Mouse (Mus musculus) testis, adult 10 weeks (tissue): ENCODE results near the gene Lamtor1. TPM values are rescaled to one million over a fixed set of nuclear protein-coding genes. Genes with fewer than 3 reads are reported as not detected.

Source experiments
- polyA plus RNA-seq: library from polyadenylated mRNA; stranded (reverse); fragments of 350-450 nt; fragmentation: Illumina TruSeq; extraction: RNeasy Lipid Tissue Mini Kit (QIAGEN cat#74804); gene quantifications from one replicate; pipeline ENCODE4 v1.2.3, GENCODE M21; 2014; ENCODE audit warnings: low read depth, low replicate concordance

Gene Lamtor1
- 4.8 TPM for polyA plus RNA-seq

DNA sequence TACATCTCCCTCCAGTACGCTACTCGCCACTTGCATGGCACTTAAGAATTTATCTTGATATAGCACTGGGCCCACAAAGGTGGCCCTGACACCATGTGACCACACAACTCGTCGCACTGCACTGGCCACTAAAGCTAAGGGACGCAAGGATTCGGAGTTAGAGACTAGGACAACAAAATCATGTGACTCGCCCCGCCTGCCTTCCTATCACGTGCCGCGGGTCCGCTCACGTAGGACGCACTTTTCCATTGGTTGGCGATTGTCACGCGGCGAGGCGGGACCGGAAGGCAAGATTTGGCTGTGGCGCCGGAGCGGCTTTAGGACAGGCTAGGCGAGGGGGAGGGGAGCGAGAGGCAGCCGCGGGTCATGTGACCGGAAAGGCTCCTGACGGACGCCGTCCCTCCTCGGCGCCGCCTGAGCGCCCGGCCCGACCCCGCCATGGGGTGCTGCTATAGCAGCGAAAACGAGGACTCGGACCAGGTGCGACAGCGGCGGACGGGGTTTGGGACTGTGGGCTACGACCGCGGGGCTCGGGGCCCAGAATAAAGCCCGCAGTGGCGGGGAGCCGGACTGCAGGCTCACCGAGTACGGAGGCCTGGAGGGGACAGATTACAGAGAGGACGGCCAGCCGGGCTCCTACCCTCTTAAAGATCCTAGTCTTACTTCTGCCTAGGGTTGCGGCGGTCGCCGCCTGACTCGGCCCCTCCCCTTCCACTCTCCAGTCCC is at the start of gene Lamtor1:
TSS of gene Lamtor1 (plus strand) at position 344 of the 726 bp plus-strand sequence.

GRCm38 (mm10) chr7:101857094-101857493 is 48.6 kb upstream of the Lamtor1 start, which contains the start of gene Folr2:
Gene Folr2 (minus strand): TSS chr7:101857194.

GRCm38 (mm10) chr7:101863415-101863814 is 42.3 kb upstream of the Lamtor1 start, which contains the start of gene Anapc15:
Gene Anapc15 (plus strand): TSS chr7:101863715.

GRCm38 (mm10) chr7:101870629-101871028 is 35.1 kb upstream of the Lamtor1 start, which contains the start of gene Folr1:
Gene Folr1 (minus strand): TSS chr7:101870788.

GRCm38 (mm10) chr7:101906287-101906681 is 580 bp downstream of the Lamtor1 start, which contains the start of gene Tomt:
Gene Tomt (minus strand): TSS chr7:101906359.

DNA sequence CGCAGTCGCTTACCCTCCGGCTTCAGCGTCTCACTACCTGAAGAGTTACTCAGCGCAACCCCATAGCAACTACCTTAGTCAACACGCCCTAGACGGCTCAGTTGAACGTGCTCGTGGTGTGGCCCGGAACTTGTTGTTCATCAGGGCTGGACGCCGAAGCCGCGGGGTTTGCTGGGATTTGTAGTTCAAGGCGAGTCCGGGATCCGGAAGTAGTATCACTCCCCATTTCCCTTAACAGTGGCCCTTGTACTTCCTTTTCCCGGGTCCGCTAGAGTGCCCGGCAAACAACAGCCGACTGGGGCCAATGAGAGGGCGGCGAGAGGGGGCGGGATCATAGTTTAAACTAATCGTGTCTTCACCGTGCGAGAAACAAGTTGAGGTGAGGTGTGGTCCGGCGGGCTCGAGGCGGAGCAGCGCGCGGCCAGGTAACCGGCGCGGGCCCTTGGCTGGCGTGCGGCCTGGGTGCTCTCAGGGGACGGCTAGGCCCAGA is 28.1 kb downstream of the Lamtor1 start, which contains the start of the genes Lrrc51 and Numa1:
TSS of gene Lrrc51 (minus strand) at position 145 of the 490 bp plus-strand sequence.
TSS of gene Numa1 (plus strand) at position 361 of the 490 bp plus-strand sequence.

Other genes starting within 250 kb of the Lamtor1 start
- gene Clpb, start 242.3 kb upstream of the Lamtor1 start, polyA plus RNA-seq = 67.9 TPM
- gene Phox2a, start 87.6 kb upstream of the Lamtor1 start, polyA plus RNA-seq = not detected
- 12.1 TPM for gene Inppl1, start 67.7 kb upstream of the Lamtor1 start, polyA plus RNA-seq
- gene Folr2, start 48.7 kb upstream of the Lamtor1 start, polyA plus RNA-seq = 1.6 TPM
- 33.6 TPM for gene Anapc15, start 42.2 kb upstream of the Lamtor1 start, polyA plus RNA-seq
- gene Folr1, start 35.1 kb upstream of the Lamtor1 start, polyA plus RNA-seq = 6.4 TPM
- gene Tomt, start 455 bp downstream of the Lamtor1 start, polyA plus RNA-seq = 0.32 TPM
- gene Lrrc51, start 28.0 kb downstream of the Lamtor1 start, polyA plus RNA-seq = 252 TPM
- 28.6 TPM for gene Numa1, start 28.2 kb downstream of the Lamtor1 start, polyA plus RNA-seq
- 3.4 TPM for gene Il18bp, start 112.8 kb downstream of the Lamtor1 start, polyA plus RNA-seq
- 11.2 TPM for gene Rnf121, start 159.6 kb downstream of the Lamtor1 start, polyA plus RNA-seq
- gene Xndc1, start 159.6 kb downstream of the Lamtor1 start, polyA plus RNA-seq = 21.1 TPM
- 0.10 TPM for gene Xntrpc, start 159.8 kb downstream of the Lamtor1 start, polyA plus RNA-seq
- not detected for gene Trpc2, start 177.2 kb downstream of the Lamtor1 start, polyA plus RNA-seq
- 1.9 TPM for gene Art1, start 195.8 kb downstream of the Lamtor1 start, polyA plus RNA-seq
- 3.3 TPM for gene Art5, start 203.6 kb downstream of the Lamtor1 start, polyA plus RNA-seq
- not detected for gene Chrna10, start 210.9 kb downstream of the Lamtor1 start, polyA plus RNA-seq